Mouse (Mus musculus) limb, embryonic 10.5 days (tissue): ENCODE results near the gene L2hgdh. TPM values are rescaled to one million over a fixed set of nuclear protein-coding genes. Genes with fewer than 3 reads are reported as not detected.

Experiments
- DNase-seq: peaks from one replicate; pipeline ENCODE4 v3.0.0-alpha.2; 2017; ENCODE audit warnings: low spot score
- H3K27ac ChIP-seq: fragments of 300-500 bp; sonication (generic); 2 replicates; pipeline ENCODE4 v1.5.1; 2016; ENCODE audit warnings: mild to moderate bottlenecking
- H3K27me3 ChIP-seq: fragments of 300-500 bp; sonication (generic); 2 replicates; pipeline ENCODE4 v1.6.1; 2016; ENCODE audit warnings: low read depth, mild to moderate bottlenecking; ENCODE audit not compliant: poor library complexity, severe bottlenecking
- H3K36me3 ChIP-seq: fragments of 300-500 bp; sonication (generic); 2 replicates; pipeline ENCODE4 v1.6.1; 2016; ENCODE audit warnings: mild to moderate bottlenecking, moderate library complexity
- H3K4me1 ChIP-seq: fragments of 300-500 bp; sonication (generic); 2 replicates; pipeline ENCODE4 v1.6.1; 2016
- H3K4me3 ChIP-seq: fragments of 300-500 bp; sonication (generic); 2 replicates; pipeline ENCODE4 v1.5.1; 2016; ENCODE audit warnings: mild to moderate bottlenecking, moderate library complexity
- H3K9me3 ChIP-seq: fragments of 300-500 bp; sonication (generic); replicated peaks from 2 replicates; pipeline ENCODE4 v1.6.1; 2016; ENCODE audit warnings: mild to moderate bottlenecking
- whole genome bisulfite sequencing: fragments of 180-500 bp; shearing (Covaris S2); methylation state at CpG from one replicate; pipeline ENCODE4 v1.1.7; 2016; 5-methylcytosine and 5-hydroxymethylcytosine counted together
- polyA plus RNA-seq: library from polyadenylated mRNA; unstranded; fragments of >200 nt; fragmentation: Nextera tagmentation; extraction: Ambion mirVana; gene quantifications from 2 replicates; pipeline ENCODE4 v1.2.1, GENCODE M21; 2016

Gene L2hgdh
- 21.3 and 22.7 TPM in 2 replicates for polyA plus RNA-seq

- Histone ChIP-seq H3K36me3 (peaks cover 22% of the 10 kb centered on the region), H3K27me3 (no peaks in the 10 kb centered on the region), H3K9me3 (no peaks in the 10 kb centered on the region), H3K4me1 (peaks cover 19% of the 10 kb centered on the region), H3K27ac (peak within 1 kb of the TSS; percentile 89), H3K4me3 (peak within 1 kb of the TSS; percentile 80)
- peak; percentile 98 for DNase-seq
- under 1% methylated on average over 60 of the region's 60 CpGs for WGBS
Measured at GRCm38 (mm10) chr12:69724711-69725460, at the start of gene L2hgdh, which contains the start of gene Atp5s. L2hgdh (minus strand) TSS chr12:69724873. Atp5s (plus strand) TSS chr12:69724950.

GRCm38 (mm10) chr12:69768841-69769240 lies 44.2 kb upstream of the L2hgdh start:
- Histone ChIP-seq H3K4me1 (peaks cover 6% of the 10 kb centered on the region), H3K27me3 (no peaks in the 10 kb centered on the region), H3K9me3 (no peaks in the 10 kb centered on the region), H3K27ac (no peak overlapping the region), H3K36me3 (no peaks in the 10 kb centered on the region), H3K4me3 (no peak overlapping the region)
- DNase-seq = no peak
- 70% methylated on average over 2 of the region's 2 CpGs for WGBS

GRCm38 (mm10) chr12:69767476-69768258 lies 43.0 kb upstream of the L2hgdh start:
- DNase-seq = no peak
- H3K4me3 ChIP-seq = no peak overlapping the region
- no peaks in the 10 kb centered on the region for H3K9me3 ChIP-seq
- H3K27ac ChIP-seq = no peak overlapping the region
- H3K27me3 ChIP-seq = no peaks in the 10 kb centered on the region
- no peaks in the 10 kb centered on the region for H3K36me3 ChIP-seq
- WGBS = 68% methylated on average over 9 of the region's 9 CpGs
- peaks cover 6% of the 10 kb centered on the region for H3K4me1 ChIP-seq

- H3K36me3 ChIP-seq = no peaks in the 10 kb centered on the region
- H3K4me3 ChIP-seq = no peak overlapping the region
- DNase-seq = no peak
- peaks cover 6% of the 10 kb centered on the region for H3K4me1 ChIP-seq
- WGBS = 86% methylated on average over 10 of the region's 10 CpGs
- H3K27ac ChIP-seq = no peak overlapping the region
- no peaks in the 10 kb centered on the region for H3K9me3 ChIP-seq
- H3K27me3 ChIP-seq = no peaks in the 10 kb centered on the region
Measured at GRCm38 (mm10) chr12:69766185-69766904, 41.7 kb upstream of the L2hgdh start.

- H3K4me3 ChIP-seq = no peak overlapping the region
- DNase-seq = no peak
- no peak overlapping the region for H3K27ac ChIP-seq
- H3K9me3 ChIP-seq = no peaks in the 10 kb centered on the region
- no peaks in the 10 kb centered on the region for H3K36me3 ChIP-seq
- H3K27me3 ChIP-seq = no peaks in the 10 kb centered on the region
- 92% methylated on average over 9 of the region's 9 CpGs for WGBS
- H3K4me1 ChIP-seq = peaks cover 6% of the 10 kb centered on the region
Measured at GRCm38 (mm10) chr12:69765543-69765942, 40.9 kb upstream of the L2hgdh start.

- DNase-seq = no peak
- peaks cover 25% of the 10 kb centered on the region for H3K4me1 ChIP-seq
- H3K9me3 ChIP-seq = no peaks in the 10 kb centered on the region
- no peaks in the 10 kb centered on the region for H3K27me3 ChIP-seq
- no peak overlapping the region for H3K4me3 ChIP-seq
- H3K36me3 ChIP-seq = no peaks in the 10 kb centered on the region
- 71% methylated on average over 2 of the region's 2 CpGs for WGBS
- H3K27ac ChIP-seq = no peak overlapping the region
Measured at GRCm38 (mm10) chr12:69761603-69762002, 36.9 kb upstream of the L2hgdh start.

GRCm38 (mm10) chr12:69760743-69761406 lies 36.2 kb upstream of the L2hgdh start:
- peak overlapping the region; percentile 15; the same call in 1 of the 2 replicates for H3K27ac ChIP-seq
- 86% methylated on average over 20 of the region's 20 CpGs for WGBS
- H3K36me3 ChIP-seq = no peaks in the 10 kb centered on the region
- H3K4me3 ChIP-seq = no peak overlapping the region
- DNase-seq = no peak
- H3K27me3 ChIP-seq = no peaks in the 10 kb centered on the region
- peaks cover 27% of the 10 kb centered on the region for H3K4me1 ChIP-seq
- H3K9me3 ChIP-seq = no peaks in the 10 kb centered on the region

GRCm38 (mm10) chr12:69760014-69760413 lies 35.3 kb upstream of the L2hgdh start:
- H3K27ac ChIP-seq = peak overlapping the region; percentile 10; the same call in 1 of the 2 replicates
- peaks cover 27% of the 10 kb centered on the region for H3K4me1 ChIP-seq
- DNase-seq = no peak
- H3K27me3 ChIP-seq = no peaks in the 10 kb centered on the region
- WGBS = 51% methylated on average over 6 of the region's 6 CpGs
- H3K4me3 ChIP-seq = no peak overlapping the region
- H3K36me3 ChIP-seq = no peaks in the 10 kb centered on the region
- no peaks in the 10 kb centered on the region for H3K9me3 ChIP-seq

- Histone ChIP-seq H3K36me3 (no peaks in the 10 kb centered on the region), H3K27ac (peak overlapping the region; percentile 80), H3K4me1 (peaks cover 27% of the 10 kb centered on the region), H3K27me3 (no peaks in the 10 kb centered on the region), H3K9me3 (no peaks in the 10 kb centered on the region), H3K4me3 (no peak overlapping the region)
- DNase-seq = no peak
- WGBS = 30% methylated on average over 6 of the region's 7 CpGs
Measured at GRCm38 (mm10) chr12:69759267-69759885, 34.7 kb upstream of the L2hgdh start.

GRCm38 (mm10) chr12:69758221-69759185 lies 33.8 kb upstream of the L2hgdh start:
- no peaks in the 10 kb centered on the region for H3K36me3 ChIP-seq
- WGBS = 5% methylated on average over 22 of the region's 22 CpGs
- H3K9me3 ChIP-seq = no peaks in the 10 kb centered on the region
- H3K27me3 ChIP-seq = no peaks in the 10 kb centered on the region
- DNase-seq = peak; percentile 50
- peak overlapping the region; percentile 35 for H3K4me3 ChIP-seq
- peaks cover 27% of the 10 kb centered on the region for H3K4me1 ChIP-seq
- peak overlapping the region; percentile 80 for H3K27ac ChIP-seq

GRCm38 (mm10) chr12:69757418-69758141 lies 32.9 kb upstream of the L2hgdh start:
- H3K4me1 ChIP-seq = peaks cover 27% of the 10 kb centered on the region
- WGBS = 20% methylated on average over 22 of the region's 22 CpGs
- peak; percentile 73 for DNase-seq
- no peak overlapping the region for H3K27ac ChIP-seq
- H3K27me3 ChIP-seq = no peaks in the 10 kb centered on the region
- peak overlapping the region; percentile 35 for H3K4me3 ChIP-seq
- no peaks in the 10 kb centered on the region for H3K9me3 ChIP-seq
- H3K36me3 ChIP-seq = no peaks in the 10 kb centered on the region
